Mouse (Mus musculus): ENCODE results near the gene Slc50a1. TPM values are rescaled to one million over a fixed set of nuclear protein-coding genes. Genes with fewer than 3 reads are reported as not detected.

The Slc50a1 gene
- polyA plus RNA-seq (2014; fragmentation: Nextera tagmentation; extraction: Ambion mirVana): 35.9 and 37.5 TPM in 2 replicates

GRCm38 (mm10) chr3:89270051-89270755, at the start of gene Slc50a1:
Gene Slc50a1 (minus strand): TSS chr3:89270570.
- Histone ChIP-seq H3K9me3 (ENCODE audit: control insufficient read depth, low read length) (no peaks in the 10 kb centered on the region), H3K4me1 (replicated peaks; ENCODE audit: control insufficient read depth, insufficient read depth, low read length) (0 out of 2 replicates have a peak, but pooled peaks cover 6% of the 10 kb centered on the region), H3K4me3 (ENCODE audit: low read depth, low read length) (peak within 1 kb of the TSS; percentile 49), H3K36me3 (ENCODE audit: control insufficient read depth, insufficient read depth, low read length) (no peaks in the 10 kb centered on the region), H3K27me3 (ENCODE audit: control insufficient read depth, insufficient read depth, low read length) (no peaks in the 10 kb centered on the region), H3K27ac (ENCODE audit: low read depth, low read length) (peak within 1 kb of the TSS; percentile 47; the same call in 1 of the 2 replicates), H3K9ac (ENCODE audit: low read depth, low read length) (peak within 1 kb of the TSS; percentile 90), H3K4me2 (replicated peaks; ENCODE audit: low read depth, low read length) (peak within 1 kb of the TSS; percentile 86)
- WGBS: 4% methylated on average over 39 of the region's 39 CpGs
- DNase-seq (ENCODE audit: low spot score): peak; percentile 72
- ATAC-seq (ENCODE audit: low FRiP score): peak; percentile 64; the same call in 1 of the 2 replicates

- Histone ChIP-seq H3K27me3 (ENCODE audit: control insufficient read depth, insufficient read depth, low read length) (peaks cover 46% of the 10 kb centered on the region), H3K9ac (ENCODE audit: low read depth, low read length) (no peak overlapping the region; the same call in 1 of the 2 replicates), H3K36me3 (ENCODE audit: control insufficient read depth, insufficient read depth, low read length) (no peaks in the 10 kb centered on the region), H3K4me1 (replicated peaks; ENCODE audit: control insufficient read depth, insufficient read depth, low read length) (peaks cover 31% of the 10 kb centered on the region), H3K27ac (ENCODE audit: low read depth, low read length) (peak overlapping the region; percentile 25; the same call in 1 of the 2 replicates), H3K9me3 (ENCODE audit: control insufficient read depth, low read length) (no peaks in the 10 kb centered on the region), H3K4me2 (replicated peaks; ENCODE audit: low read depth, low read length) (peak overlapping the region; percentile 60), H3K4me3 (ENCODE audit: low read depth, low read length) (peak overlapping the region; percentile 40)
- no peak for ATAC-seq (ENCODE audit: low FRiP score)
- peak; percentile 62 for DNase-seq (ENCODE audit: low spot score)
- WGBS: 5% methylated on average over 56 of the region's 58 CpGs
Observed at GRCm38 (mm10) chr3:89319591-89320350, 49.4 kb upstream of the Slc50a1 start.

GRCm38 (mm10) chr3:89318971-89319590, 48.7 kb upstream of the Slc50a1 start:
- peak overlapping the region; percentile 60 for H3K4me2 ChIP-seq (replicated peaks; ENCODE audit: low read depth, low read length)
- no peak overlapping the region for H3K27ac ChIP-seq (ENCODE audit: low read depth, low read length)
- WGBS: 7% methylated on average over 21 of the region's 21 CpGs
- peaks cover 46% of the 10 kb centered on the region for H3K27me3 ChIP-seq (ENCODE audit: control insufficient read depth, insufficient read depth, low read length)
- H3K9ac ChIP-seq (ENCODE audit: low read depth, low read length): no peak overlapping the region; the same call in 1 of the 2 replicates
- ATAC-seq (ENCODE audit: low FRiP score): no peak
- H3K4me1 ChIP-seq (replicated peaks; ENCODE audit: control insufficient read depth, insufficient read depth, low read length): peaks cover 31% of the 10 kb centered on the region
- no peaks in the 10 kb centered on the region for H3K9me3 ChIP-seq (ENCODE audit: control insufficient read depth, low read length)
- peak; percentile 48 for DNase-seq (ENCODE audit: low spot score)
- no peaks in the 10 kb centered on the region for H3K36me3 ChIP-seq (ENCODE audit: control insufficient read depth, insufficient read depth, low read length)
- peak overlapping the region; percentile 40 for H3K4me3 ChIP-seq (ENCODE audit: low read depth, low read length)

GRCm38 (mm10) chr3:89318316-89318715, 47.9 kb upstream of the Slc50a1 start:
- H3K4me3 ChIP-seq (ENCODE audit: low read depth, low read length): no peak overlapping the region
- 74% methylated on average over 8 of the region's 8 CpGs for WGBS
- DNase-seq (ENCODE audit: low spot score) (no peak), ATAC-seq (ENCODE audit: low FRiP score) (no peak)
- no peak overlapping the region for H3K9ac ChIP-seq (ENCODE audit: low read depth, low read length)
- H3K4me1 ChIP-seq (replicated peaks; ENCODE audit: control insufficient read depth, insufficient read depth, low read length): peaks cover 31% of the 10 kb centered on the region
- no peak overlapping the region for H3K4me2 ChIP-seq (replicated peaks; ENCODE audit: low read depth, low read length)
- no peaks in the 10 kb centered on the region for H3K36me3 ChIP-seq (ENCODE audit: control insufficient read depth, insufficient read depth, low read length)
- H3K27me3 ChIP-seq (ENCODE audit: control insufficient read depth, insufficient read depth, low read length): peaks cover 46% of the 10 kb centered on the region
- no peak overlapping the region for H3K27ac ChIP-seq (ENCODE audit: low read depth, low read length)
- no peaks in the 10 kb centered on the region for H3K9me3 ChIP-seq (ENCODE audit: control insufficient read depth, low read length)

GRCm38 (mm10) chr3:89317246-89317645, 46.9 kb upstream of the Slc50a1 start:
- Histone ChIP-seq H3K36me3 (ENCODE audit: control insufficient read depth, insufficient read depth, low read length) (no peaks in the 10 kb centered on the region), H3K27me3 (ENCODE audit: control insufficient read depth, insufficient read depth, low read length) (peaks cover 46% of the 10 kb centered on the region), H3K9me3 (ENCODE audit: control insufficient read depth, low read length) (no peaks in the 10 kb centered on the region), H3K4me1 (replicated peaks; ENCODE audit: control insufficient read depth, insufficient read depth, low read length) (peaks cover 31% of the 10 kb centered on the region), H3K4me3 (ENCODE audit: low read depth, low read length) (no peak overlapping the region), H3K9ac (ENCODE audit: low read depth, low read length) (no peak overlapping the region), H3K27ac (ENCODE audit: low read depth, low read length) (no peak overlapping the region), H3K4me2 (replicated peaks; ENCODE audit: low read depth, low read length) (no peak overlapping the region)
- no peak for ATAC-seq (ENCODE audit: low FRiP score)
- 58% methylated on average over 6 of the region's 6 CpGs for WGBS
- DNase-seq (ENCODE audit: low spot score): no peak

- Histone ChIP-seq H3K36me3 (ENCODE audit: control insufficient read depth, insufficient read depth, low read length) (no peaks in the 10 kb centered on the region), H3K9me3 (ENCODE audit: control insufficient read depth, low read length) (no peaks in the 10 kb centered on the region), H3K27me3 (ENCODE audit: control insufficient read depth, insufficient read depth, low read length) (peaks cover 46% of the 10 kb centered on the region), H3K27ac (ENCODE audit: low read depth, low read length) (no peak overlapping the region), H3K4me1 (replicated peaks; ENCODE audit: control insufficient read depth, insufficient read depth, low read length) (peaks cover 31% of the 10 kb centered on the region), H3K4me2 (replicated peaks; ENCODE audit: low read depth, low read length) (no peak overlapping the region), H3K4me3 (ENCODE audit: low read depth, low read length) (no peak overlapping the region), H3K9ac (ENCODE audit: low read depth, low read length) (no peak overlapping the region)
- ATAC-seq (ENCODE audit: low FRiP score) (peak; percentile 25; the same call in 1 of the 2 replicates), DNase-seq (ENCODE audit: low spot score) (peak; percentile 95)
- WGBS: 2% methylated on average over 4 of the region's 4 CpGs
Observed at GRCm38 (mm10) chr3:89316833-89317232, 46.5 kb upstream of the Slc50a1 start.

GRCm38 (mm10) chr3:89315930-89316831, 45.8 kb upstream of the Slc50a1 start:
- ATAC-seq (ENCODE audit: low FRiP score): peak; percentile 1; the same call in 1 of the 2 replicates
- 11% methylated on average over 40 of the region's 40 CpGs for WGBS
- no peak overlapping the region for H3K27ac ChIP-seq (ENCODE audit: low read depth, low read length)

More at GRCm38 (mm10) chr3:89315930-89316831, 45.8 kb upstream of the Slc50a1 start:
- Histone ChIP-seq H3K4me1 (replicated peaks; ENCODE audit: control insufficient read depth, insufficient read depth, low read length) (peaks cover 27% of the 10 kb centered on the region), H3K36me3 (ENCODE audit: control insufficient read depth, insufficient read depth, low read length) (no peaks in the 10 kb centered on the region), H3K4me2 (replicated peaks; ENCODE audit: low read depth, low read length) (peak overlapping the region; percentile 56), H3K9ac (ENCODE audit: low read depth, low read length) (no peak overlapping the region; the same call in 1 of the 2 replicates), H3K27me3 (ENCODE audit: control insufficient read depth, insufficient read depth, low read length) (peaks cover 42% of the 10 kb centered on the region), H3K9me3 (ENCODE audit: control insufficient read depth, low read length) (no peaks in the 10 kb centered on the region), H3K4me3 (ENCODE audit: low read depth, low read length) (peak overlapping the region; percentile 27; the same call in 1 of the 2 replicates)
- peak; percentile 30 for DNase-seq (ENCODE audit: low spot score)

All from hindbrain, embryonic 11.5 days (tissue).